Mouse (Mus musculus): ENCODE data around the gene Gm3045.
A peak's percentile ranks its signal among the peaks of the same experiment; 100 is the strongest.

Gene Gm3045

DNA sequence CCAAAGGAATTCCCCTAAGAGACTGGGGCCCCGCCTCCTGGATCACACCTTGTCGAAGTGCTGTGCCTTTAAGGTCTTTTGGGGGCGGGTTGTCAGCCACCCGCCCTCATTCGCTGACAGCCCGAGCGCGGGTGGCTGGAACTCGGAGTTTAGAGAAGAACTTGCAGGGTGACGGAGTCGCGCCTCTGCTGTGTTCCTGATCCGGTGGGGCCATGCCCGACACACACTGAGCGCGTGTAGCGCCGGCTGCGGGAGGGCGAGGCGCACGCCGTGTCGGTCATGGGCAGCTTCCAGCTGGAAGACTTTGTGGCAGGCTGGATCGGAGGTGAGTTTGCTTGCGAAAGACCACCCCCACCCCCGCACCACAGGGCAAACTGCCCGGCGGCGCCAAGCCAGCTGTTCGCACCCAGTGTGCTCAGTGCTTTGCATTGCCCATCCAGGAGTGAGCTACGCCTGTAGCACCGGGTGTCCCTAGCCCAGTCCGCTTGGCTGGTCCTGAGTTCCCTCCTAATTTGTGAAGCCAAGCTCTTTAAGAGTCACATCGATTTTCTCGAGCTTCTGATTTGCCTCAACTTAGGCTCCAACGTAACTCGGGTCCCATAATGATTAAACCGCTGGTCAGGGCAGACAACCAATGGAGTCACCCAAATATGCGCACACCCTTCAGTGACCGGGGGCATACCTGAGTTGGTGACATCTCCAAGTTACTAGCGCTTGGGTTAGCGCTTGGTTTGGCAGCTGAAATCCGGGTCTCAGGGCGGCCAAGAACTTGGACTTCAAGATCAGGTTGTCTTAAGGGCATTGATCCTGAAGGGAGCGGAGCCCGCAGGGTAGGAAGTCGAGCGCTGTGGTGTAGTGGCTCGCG lies 12.0 kb downstream of the Gm3045 start, which contains the start of gene Slc25a48:
TSS of gene Slc25a48 (plus strand) at position 145 of the 865 bp plus-strand sequence.
- DNase-seq, result no peak

DNA sequence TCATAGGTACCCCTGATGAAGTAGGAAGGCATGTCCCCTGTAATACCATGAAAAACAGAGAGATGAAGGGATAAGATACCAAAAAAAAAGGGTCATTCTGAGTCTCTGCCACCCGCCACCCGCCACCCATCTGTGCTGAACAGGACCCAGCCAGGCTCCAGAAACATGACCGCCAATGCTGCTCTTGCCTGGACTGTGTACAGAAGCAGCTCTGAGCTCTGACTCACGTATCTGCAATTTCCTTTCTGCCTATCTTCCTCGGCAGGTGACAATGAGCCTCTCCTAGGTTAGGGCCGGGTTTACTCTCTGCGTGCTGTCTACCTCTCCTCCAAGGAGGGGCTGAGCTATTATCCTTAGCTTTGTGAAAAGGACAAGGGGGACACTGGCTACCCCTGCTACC lies 17.0 kb downstream of the Gm3045 start:
- no peak for DNase-seq

DNA sequence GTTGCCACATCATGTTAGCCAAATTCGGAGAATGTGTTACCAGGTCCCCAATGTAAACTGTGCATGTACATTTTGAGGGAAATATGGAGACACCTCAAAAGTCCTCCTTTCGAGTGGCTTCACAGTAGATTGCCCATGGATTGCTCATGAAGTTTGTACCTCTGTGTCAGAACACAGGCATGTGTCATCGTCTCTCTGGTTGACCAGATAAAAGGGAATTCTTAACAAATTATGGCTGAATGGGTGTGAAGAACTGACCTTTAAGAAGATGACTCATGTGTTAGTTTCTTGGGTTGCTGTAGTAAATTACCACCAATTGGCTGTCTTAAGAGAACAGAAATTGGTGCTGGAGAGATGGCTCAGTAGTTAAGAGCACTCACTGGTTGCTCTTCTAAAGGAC lies 17.7 kb downstream of the Gm3045 start:
- DNase-seq, result no peak

DNA sequence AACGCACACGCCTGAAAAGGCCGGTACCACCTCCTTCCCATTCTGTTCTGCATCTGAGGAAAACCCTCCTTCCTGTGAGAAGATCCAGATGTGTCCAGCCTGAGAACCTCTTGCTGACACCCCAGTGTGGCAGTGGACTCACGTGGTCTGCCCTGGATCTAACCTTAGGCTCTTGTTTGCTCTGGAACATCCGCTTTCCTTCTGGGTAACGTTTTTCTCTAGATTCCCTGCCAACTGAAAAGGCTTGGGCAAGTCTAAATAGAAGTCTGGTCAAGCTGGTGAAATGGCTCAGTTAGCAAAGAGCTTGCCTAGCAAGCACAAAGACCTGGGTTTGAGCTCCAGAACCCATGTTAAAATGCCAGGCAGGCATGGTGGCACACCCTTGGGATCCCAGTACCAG lies 18.6 kb downstream of the Gm3045 start:
- no peak for DNase-seq

DNA sequence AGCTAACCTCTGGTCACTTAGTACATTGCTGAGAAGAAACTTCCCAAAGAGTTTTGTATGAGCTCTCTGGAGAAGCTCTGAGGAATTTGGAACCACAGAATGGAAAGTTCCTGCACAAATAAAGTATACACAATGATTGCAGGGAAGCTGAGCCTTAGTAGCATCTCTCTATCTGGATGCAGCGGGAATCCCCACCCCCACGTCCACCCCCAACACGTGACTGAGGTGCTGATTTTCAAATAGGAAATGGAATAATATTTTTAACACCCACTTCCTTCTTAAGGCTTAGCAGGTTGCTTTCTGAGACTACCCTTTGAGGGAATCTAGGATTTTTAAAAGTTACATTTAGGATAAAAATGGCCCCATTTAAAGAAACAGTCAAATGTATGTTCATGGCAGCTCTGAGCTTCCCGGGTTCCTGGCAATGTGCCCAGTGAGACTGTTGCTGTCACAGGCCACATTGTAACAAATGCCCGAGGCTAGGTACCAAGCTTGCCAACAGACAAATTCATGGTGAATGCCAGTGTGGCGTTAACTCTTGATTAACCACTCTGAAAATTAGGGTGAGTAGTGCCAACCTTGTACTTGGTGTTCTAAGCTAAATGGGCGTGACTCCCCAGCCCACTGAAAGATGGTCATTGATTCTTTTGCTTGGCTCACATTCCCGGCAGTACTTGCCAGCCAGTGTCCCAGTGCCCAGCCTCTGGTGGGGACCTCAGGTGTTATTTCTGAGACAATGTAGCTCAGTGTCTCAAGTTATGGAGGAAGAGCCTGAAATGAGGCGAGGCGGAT lies 23.0 kb downstream of the Gm3045 start:
- DNase-seq, result peak; percentile 45

DNA sequence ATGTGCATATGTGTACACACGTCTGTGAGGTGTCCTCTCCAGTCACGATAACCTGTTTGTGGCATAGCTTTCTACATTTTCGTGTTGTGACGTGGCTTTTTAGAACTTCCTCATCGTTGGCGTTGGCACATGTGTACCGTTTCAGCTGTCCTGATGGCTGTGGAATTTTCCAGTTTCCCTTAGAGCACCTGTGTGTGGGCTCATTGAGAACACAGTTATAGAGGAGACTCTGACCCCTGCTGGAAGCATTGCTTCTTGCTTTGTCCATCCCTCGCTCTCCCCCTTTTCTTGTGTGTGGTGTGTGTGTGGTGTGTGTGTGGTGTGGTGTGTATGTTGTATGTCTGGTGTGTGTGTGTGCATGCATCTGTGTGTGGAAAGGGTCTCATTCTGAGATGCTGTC lies 23.6 kb downstream of the Gm3045 start:
- no peak for DNase-seq

DNA sequence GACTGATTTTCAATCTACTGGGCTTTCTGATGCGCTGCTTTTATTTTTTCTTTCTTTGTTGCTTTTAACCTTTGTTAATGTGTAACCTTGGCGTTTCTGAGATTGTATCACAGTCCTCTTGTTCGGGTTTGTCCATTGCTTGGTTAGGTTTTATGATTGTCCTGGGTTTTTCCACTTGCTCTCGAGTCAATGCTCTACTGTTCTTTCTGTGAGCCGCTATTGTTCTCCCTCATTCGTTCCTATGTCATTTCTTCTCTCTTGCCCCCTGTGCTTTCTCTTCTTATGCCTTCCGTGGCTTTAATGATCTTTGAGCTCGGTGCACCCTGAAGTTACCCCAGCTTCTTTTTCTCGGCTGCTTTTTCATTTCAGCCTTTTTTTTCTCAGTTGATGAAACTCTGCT lies 31.6 kb downstream of the Gm3045 start:
- no peak for DNase-seq

DNA sequence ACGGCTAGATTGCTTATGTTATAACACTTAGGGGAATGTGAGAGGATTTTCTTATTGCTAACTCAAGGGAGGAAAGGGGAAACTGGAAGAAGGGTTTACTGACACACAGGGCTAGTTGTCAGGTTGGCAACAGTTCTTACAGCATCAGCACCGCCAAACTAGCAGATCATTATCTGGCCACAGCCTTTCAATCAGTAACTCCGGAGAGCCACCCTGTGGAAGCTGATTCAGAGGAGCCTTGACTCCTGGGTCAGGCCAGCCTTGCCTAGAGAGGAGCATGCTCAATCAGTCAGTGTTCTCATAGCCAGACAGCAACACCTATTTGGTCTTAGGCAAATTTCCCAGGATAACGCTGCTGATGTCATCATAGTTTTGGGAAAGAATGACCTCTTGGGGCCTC lies 35.1 kb downstream of the Gm3045 start:
- no peak for DNase-seq

DNA sequence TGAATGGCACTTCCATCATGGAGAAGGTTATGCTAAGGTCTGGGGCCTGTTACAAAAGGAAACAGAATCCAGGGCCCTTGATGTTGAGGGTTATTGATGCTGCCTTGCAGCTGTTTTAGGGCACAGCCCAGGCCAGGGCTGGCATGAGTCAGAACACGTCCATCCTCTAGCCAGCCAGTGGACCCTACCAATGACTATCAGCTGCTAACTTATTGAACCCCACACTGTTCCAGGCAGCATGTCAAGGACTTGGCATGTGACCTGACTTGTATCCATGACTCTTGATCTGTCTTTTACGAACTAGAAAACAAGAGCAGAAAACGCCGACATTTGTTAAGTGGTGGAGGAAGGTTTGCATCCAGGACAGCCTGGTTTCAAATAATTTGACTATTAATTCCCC lies 36.4 kb downstream of the Gm3045 start:
- no peak for DNase-seq

DNA sequence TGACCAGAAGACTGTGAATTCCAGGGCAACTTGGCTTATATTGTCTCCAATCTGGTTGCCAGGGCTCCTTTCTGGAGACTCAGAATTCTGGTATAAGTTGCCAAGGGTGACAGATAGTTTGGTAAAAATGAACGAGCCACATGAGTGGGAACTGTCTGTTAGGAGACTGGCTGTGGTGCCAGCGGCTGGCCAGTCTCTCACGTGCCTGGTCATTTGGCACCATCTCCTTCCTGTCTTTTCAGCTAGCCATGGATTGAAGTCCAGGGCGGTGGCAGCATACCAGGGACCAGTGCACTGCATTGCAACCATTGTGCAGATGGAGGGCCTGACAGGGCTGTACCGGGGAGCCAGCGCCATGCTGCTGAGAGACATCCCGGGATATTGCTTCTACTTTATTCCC lies 36.9 kb downstream of the Gm3045 start:
- DNase-seq, result no peak

DNA sequence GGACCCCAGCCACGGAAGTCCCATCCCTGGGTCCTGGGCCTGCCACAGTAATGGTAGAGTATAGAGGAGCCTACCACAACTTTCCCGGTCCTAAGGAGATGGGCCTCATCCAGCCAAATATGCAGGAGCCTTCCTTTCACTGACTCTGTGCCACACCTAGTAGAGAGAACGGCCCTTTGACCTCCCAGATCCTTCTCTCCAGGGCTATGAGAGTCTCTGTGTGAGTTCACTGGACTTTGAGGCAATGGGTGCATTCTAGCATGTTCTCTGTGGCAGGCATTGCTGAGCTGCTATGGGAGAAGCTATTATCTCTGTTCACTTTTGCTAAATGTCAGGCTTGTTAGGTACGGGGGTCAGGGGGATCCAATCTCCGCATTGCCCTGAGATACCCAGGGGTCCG lies 37.4 kb downstream of the Gm3045 start:
- DNase-seq, result no peak

DNA sequence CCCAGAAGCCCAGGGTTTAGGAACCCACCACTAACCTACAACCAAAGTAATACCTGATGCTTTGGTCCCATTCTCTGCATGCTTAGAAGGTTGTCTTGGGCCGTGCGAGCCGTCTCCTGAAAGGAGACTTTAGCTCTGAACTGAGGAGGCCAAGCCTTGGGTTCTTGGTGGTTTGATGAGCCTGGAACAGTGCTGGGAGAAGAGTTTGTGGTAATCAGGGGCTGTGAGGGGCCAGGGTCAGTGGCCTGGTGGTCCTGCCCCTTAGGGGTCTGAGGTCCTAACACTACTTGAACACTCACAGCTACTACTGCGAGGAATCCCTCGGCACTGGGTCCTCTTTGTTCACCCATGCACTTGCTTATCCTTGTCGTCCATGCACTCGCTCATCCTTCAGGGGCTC lies 41.4 kb downstream of the Gm3045 start:
- DNase-seq, result no peak

DNA sequence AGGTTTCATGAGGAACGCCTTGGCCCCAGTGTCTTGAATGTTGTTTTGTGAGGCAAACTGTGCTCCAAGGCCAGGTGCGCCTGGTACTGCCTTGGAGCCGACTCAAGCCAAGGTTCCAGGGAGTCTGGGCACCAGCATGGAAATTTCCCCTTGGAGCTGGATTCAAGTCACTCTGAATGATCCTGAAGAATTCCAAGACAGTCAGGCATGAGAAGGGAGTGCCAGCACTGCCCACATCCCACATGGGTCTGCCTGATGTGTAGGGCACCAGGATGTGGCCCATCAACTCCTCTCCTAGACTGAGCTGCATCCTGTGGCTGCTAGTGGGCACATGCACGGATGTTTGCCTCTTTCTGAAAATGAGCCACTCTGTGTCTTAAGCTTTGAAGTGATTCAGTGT lies 42.1 kb downstream of the Gm3045 start:
- no peak for DNase-seq

DNA sequence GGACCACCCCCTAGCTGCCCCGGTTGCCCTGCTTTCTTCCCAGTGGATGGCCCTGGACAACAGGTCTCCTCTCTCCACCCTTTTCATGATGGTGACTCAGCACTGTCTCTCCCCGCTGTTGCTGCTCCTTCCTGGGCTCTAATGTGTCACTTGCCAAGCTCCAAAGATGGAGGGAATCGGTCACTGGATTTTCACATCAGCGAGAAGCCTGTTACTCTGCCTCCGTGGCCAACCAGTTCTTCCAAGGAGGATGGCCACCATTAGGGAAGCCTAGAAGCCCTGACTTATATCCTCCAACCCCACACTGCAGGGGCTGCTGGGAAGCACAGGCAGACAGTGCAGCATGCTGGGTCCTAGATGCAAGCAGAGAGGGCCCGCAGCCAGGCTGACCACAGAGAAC lies 44.8 kb downstream of the Gm3045 start:
- no peak for DNase-seq

DNA sequence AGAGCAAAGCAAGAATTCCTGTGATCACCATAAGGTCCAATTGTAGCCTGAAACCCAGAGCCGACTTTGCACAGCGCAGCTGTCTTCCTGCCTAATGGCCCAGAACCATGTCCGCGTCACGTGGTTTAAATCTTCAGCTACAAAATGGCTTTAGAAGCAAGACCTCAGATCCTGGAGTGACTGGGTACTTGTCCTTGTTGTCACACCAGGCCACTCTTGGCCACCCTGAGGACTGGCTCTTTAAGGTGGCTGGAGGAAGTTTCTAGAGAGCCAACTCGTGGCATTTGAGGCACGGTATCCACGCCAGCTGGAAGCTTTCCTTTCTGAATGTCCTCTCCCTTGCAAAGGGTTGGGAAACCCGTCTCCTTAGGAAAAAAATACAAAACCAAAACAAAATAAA lies 45.6 kb downstream of the Gm3045 start:
- DNase-seq, result no peak

DNA sequence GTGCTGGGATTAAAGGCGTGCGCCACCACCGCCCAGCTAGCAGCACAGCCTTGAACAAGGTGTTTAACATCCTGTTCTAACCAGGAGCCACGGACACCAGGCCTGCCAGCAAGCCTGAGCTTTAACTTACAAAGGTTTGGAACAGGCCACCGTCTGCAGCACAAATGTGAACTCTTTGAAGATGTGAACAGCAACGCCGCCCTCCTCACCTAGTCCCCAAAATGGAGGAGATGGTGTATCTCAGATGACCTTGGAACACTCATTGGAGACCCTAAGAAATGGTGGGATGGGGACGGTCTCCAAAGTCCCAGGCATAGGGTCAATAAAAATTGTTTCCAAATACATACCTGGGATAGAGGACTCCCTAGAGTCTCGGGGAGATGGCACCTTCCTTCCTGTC lies 46.3 kb downstream of the Gm3045 start:
- no peak for DNase-seq

DNA sequence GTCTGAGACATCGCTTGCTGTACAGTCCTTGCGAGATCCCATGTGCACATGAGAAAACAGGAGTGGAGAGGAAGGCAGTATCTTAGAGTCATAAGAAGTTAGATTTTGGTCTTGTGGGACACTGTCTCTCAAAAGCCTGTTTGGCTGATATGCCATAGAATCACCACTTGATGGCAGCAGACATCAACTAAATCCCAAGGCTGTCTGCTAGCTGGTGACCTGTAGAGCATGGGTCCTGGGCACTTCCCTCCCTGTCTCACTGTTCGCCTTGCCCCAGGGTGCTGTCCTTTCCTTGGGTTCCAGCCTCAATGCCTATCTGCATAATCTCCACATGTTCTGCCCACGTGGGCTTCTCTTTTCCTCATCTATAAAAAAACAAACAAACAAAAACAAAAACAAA lies 49.0 kb downstream of the Gm3045 start:
- peak; percentile 61 for DNase-seq

DNA sequence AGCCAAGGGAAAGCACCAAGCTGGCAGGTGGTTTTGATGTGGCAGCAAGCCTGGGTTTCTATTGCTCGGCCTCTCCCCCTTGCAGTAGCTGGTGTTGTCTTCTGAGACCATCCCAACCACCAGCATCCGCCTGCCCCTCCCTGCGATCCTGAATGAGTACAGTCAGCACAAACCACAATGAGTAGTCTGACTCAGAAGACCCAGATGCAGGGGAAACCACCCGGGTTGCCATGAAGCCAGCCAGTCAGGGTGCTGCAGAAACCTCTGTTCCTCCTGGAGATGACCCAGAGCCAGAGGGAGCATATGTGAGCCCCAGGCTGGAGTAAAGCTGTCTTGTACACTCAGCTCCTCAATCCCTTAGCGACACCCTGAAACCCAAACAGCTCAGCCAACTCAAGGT lies 50.4 kb downstream of the Gm3045 start:
- DNase-seq, result no peak

DNA sequence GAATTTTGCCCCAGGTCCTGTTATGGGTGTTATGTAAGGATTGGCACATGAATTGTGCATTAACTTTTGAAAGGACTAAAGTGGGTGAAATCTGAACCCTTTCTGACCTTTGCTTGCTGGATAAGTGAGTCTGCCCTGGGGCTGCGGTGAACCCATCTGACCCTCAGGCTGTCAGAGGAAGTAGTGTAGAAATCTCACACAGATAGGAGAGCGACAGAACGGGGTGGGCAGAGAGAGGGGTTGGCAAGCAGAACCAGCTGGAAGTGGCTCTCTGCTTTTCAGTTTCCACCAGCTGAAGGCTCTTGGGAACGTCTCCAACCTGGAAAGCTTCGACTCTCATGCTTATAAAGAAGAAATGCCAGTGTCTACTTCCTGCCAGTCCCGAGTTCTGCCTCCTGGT lies 50.9 kb downstream of the Gm3045 start:
- DNase-seq, result no peak

DNA sequence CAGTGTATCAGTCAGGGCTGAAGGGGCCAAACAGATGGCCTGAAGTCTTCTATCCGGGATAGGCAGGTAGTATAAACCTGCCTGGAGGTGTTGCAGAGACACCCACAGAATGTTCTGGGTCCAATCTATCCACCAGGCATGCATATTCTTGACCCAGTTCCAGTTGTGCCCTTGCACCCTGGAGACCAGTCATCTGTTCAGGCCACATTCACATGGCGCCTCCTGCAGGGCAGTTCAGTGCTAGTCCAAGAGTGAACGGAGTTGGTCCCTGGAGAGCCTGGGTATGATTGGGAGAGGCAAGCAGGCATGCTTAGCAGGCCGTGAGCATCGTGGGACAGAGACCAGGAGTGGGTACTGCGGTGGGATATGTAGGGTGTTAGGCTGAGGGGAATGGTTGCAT lies 51.6 kb downstream of the Gm3045 start:
- no peak for DNase-seq

DNA sequence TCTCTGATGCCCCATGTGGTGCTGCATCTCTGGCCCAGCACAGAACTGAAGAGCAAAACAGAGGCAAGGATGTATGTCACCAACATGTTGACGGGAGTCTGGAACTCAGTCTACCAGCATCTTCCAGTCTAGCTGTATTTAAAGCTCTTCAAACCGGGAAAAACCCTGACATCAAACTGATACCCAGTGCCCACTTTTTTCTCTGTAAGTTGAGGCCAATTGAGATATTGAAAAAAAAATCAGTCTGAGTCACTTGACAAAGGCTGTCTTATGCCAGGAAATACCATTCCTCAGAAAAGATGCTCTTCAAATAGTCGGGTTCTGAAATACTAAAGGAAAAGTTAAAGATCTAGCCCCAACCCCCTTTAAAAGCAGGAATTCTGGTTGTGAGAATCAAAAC lies 55.8 kb downstream of the Gm3045 start, which contains the start of gene Il9:
TSS of gene Il9 (minus strand) at position 101 of the 400 bp plus-strand sequence.
- DNase-seq, result no peak
